Mouse (Mus musculus): Measurements from ENCODE around the gene Cryz. TPM values are rescaled to one million over a fixed set of nuclear protein-coding genes. Genes with fewer than 3 reads are reported as not detected.
A peak's percentile ranks its signal among the peaks of the same experiment; 100 is the strongest.

Cryz gene
- total and polyA plus RNA-seq, 2 experiments from 2014 or later: 10.3 to 15.4 TPM

DNA sequence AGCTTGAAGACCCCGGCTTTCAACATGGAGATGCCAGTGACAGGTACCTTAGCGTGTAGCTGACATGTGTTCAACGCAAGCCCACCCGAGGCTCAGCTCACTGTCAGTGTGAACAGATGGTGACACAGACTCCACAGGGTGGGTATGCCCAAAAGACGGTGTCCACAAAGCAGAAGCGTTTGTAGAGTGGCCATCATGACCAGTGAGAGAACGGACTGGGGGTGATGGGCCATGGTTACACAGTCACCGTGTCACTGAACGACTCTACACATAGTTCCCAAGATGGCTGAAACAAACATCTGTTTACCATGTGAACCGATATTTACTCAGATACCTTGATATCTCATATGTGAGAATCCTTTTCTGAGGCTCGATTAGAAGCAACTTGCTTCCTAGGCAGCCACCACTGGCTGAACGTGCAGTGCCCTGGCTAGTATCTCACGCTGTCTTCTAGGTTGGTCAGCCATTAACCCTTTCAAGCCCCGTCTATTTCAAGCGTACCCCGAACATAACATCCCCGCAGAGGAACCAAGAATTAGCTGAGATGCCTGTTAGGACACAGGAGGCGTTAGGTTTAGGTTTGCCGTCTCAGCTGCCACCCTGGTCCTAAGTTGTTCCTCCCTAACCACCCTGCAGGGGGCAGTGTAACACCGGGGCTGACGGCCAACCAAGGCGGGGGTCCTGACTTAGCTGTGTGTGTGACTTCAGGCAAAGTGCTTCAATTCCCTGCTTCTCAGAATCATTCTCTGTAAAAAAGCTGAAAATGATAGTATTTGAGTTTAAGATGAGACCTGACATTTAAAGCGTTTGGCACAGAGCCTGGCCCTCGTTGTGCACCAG is 56.3 kb downstream of the Cryz start:
- peak; percentile 83 for TF ChIP-seq CTCF (IDR thresholded peaks at IDR 0.05; ENCODE audit: low read depth)
- TF ChIP-seq EP300 (IDR thresholded peaks at IDR 0.05; ENCODE audit: low read depth): no peak
- H3K27me3 ChIP-seq (ENCODE audit: control insufficient read depth, insufficient read depth, low read length): peaks cover 11% of the 10 kb centered on the region; the same call in 1 of the 2 replicates
- H3K36me3 ChIP-seq (replicated peaks; ENCODE audit: control insufficient read depth, insufficient read depth, low read length): no peaks in the 10 kb centered on the region
- H3K4me3 ChIP-seq (ENCODE audit: low read depth, low read length): no peak overlapping the region
- 41% methylated on average over 24 of the region's 24 CpGs for WGBS
- peaks cover 6% of the 10 kb centered on the region; the same call in 1 of the 2 replicates for H3K4me1 ChIP-seq (ENCODE audit: control insufficient read depth, insufficient read depth)
- H3K9ac ChIP-seq (replicated peaks; ENCODE audit: low read depth, low read length): no peak overlapping the region
- H3K9me3 ChIP-seq (replicated peaks; ENCODE audit: control insufficient read depth, low read length): no peaks in the 10 kb centered on the region
- ATAC-seq (ENCODE audit: insufficient read depth, low read depth) (no peak), DNase-seq (ENCODE audit: low spot score) (peak; percentile 49)
- H3K4me2 ChIP-seq (ENCODE audit: low read depth, low read length): no peak overlapping the region
- no peak overlapping the region for H3K27ac ChIP-seq (ENCODE audit: low read depth)

DNA sequence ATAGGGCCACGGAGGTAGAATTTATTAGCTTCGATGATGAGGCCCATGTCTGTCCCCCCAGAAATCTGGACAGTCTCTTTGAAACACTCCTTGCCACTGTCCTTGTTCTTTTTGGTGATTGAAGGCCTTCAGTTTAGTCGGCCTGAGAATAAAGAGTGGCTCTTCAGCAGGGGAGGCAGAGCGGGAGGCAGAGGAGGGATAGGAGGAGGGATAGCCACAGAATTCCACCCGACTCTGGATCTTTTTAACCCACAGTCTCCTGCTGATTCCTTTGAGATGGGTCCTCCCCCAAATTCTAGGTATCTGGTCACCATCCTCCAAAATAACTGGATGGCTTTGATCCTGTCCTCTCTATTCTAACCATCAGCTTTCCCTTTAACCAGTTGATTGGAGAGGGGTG is 56.9 kb downstream of the Cryz start:
- DNase-seq (ENCODE audit: low spot score) (no peak), ATAC-seq (ENCODE audit: insufficient read depth, low read depth) (no peak)
- peaks cover 6% of the 10 kb centered on the region; the same call in 1 of the 2 replicates for H3K4me1 ChIP-seq (ENCODE audit: control insufficient read depth, insufficient read depth)
- H3K9ac ChIP-seq (replicated peaks; ENCODE audit: low read depth, low read length): no peak overlapping the region
- WGBS: 68% methylated on average over 5 of the region's 5 CpGs
- H3K9me3 ChIP-seq (replicated peaks; ENCODE audit: control insufficient read depth, low read length): no peaks in the 10 kb centered on the region
- H3K27me3 ChIP-seq (ENCODE audit: control insufficient read depth, insufficient read depth, low read length): peaks cover 11% of the 10 kb centered on the region; the same call in 1 of the 2 replicates
- no peaks in the 10 kb centered on the region for H3K36me3 ChIP-seq (replicated peaks; ENCODE audit: control insufficient read depth, insufficient read depth, low read length)
- H3K4me3 ChIP-seq (ENCODE audit: low read depth, low read length): no peak overlapping the region
- no peak overlapping the region for H3K4me2 ChIP-seq (ENCODE audit: low read depth, low read length)
- no peak overlapping the region for H3K27ac ChIP-seq (ENCODE audit: low read depth)
- TF ChIP-seq EP300 (IDR thresholded peaks at IDR 0.05; ENCODE audit: low read depth) (no peak), CTCF (IDR thresholded peaks at IDR 0.05; ENCODE audit: low read depth) (no peak)

DNA sequence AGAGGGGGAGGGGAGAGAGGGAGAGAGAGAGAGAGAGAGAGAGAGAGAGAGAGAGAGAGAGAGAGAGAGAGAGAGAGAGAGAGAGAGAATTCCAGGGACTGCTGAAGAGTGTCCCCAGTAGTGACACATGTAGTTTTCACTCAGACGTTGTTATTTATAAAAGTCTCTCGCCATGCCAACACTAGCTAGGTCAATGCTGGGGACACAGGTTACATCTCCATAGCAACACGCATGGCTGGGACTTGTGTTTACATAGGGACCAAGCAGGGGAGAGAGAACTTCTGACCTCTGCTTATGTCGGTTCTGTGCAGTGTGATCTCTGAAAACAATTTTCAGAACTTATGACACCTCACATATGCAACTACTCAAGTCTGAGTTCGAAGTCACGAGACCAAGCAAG is 57.8 kb downstream of the Cryz start:
- TF ChIP-seq CTCF (IDR thresholded peaks at IDR 0.05; ENCODE audit: low read depth) (no peak), EP300 (IDR thresholded peaks at IDR 0.05; ENCODE audit: low read depth) (no peak)
- DNase-seq (ENCODE audit: low spot score): no peak
- Histone ChIP-seq H3K4me3 (ENCODE audit: low read depth, low read length) (no peak overlapping the region), H3K36me3 (replicated peaks; ENCODE audit: control insufficient read depth, insufficient read depth, low read length) (no peaks in the 10 kb centered on the region), H3K27me3 (ENCODE audit: control insufficient read depth, insufficient read depth, low read length) (peaks cover 11% of the 10 kb centered on the region; the same call in 1 of the 2 replicates), H3K4me2 (ENCODE audit: low read depth, low read length) (no peak overlapping the region), H3K9me3 (replicated peaks; ENCODE audit: control insufficient read depth, low read length) (no peaks in the 10 kb centered on the region), H3K4me1 (ENCODE audit: control insufficient read depth, insufficient read depth) (peaks cover 6% of the 10 kb centered on the region; the same call in 1 of the 2 replicates), H3K27ac (ENCODE audit: low read depth) (no peak overlapping the region), H3K9ac (replicated peaks; ENCODE audit: low read depth, low read length) (no peak overlapping the region)
- peak; percentile 62 for ATAC-seq (ENCODE audit: insufficient read depth, low read depth)
- WGBS: 49% methylated on average over 6 of the region's 6 CpGs

DNA sequence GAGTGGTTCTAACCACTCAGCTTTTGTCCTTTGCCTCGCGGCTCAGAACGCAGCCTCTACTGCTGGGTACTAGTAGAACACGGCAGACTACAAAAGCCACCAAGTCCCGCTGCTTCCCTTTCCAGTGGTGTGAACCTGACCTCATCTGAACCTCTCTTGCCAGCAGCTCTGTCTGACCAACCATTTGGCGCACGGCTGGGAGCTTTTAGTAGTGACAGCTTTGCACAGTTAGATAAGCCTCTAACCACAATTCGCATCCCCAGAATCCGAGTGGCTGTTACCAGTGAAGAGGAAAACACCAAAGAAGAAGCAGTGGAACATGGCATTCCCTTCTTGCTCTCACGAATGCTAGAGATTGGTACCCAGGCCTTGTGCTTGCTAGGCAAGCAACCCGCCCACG is 58.4 kb downstream of the Cryz start:
- DNase-seq (ENCODE audit: low spot score): no peak
- no peak overlapping the region for H3K9ac ChIP-seq (replicated peaks; ENCODE audit: low read depth, low read length)
- ATAC-seq (ENCODE audit: insufficient read depth, low read depth): no peak
- H3K36me3 ChIP-seq (replicated peaks; ENCODE audit: control insufficient read depth, insufficient read depth, low read length): no peaks in the 10 kb centered on the region
- 46% methylated on average over 12 of the region's 12 CpGs for WGBS
- no peak overlapping the region for H3K4me2 ChIP-seq (ENCODE audit: low read depth, low read length)
- no peak for TF ChIP-seq EP300 (IDR thresholded peaks at IDR 0.05; ENCODE audit: low read depth)
- no peak for TF ChIP-seq CTCF (IDR thresholded peaks at IDR 0.05; ENCODE audit: low read depth)
- no peak overlapping the region for H3K27ac ChIP-seq (ENCODE audit: low read depth)
- peaks cover 6% of the 10 kb centered on the region; the same call in 1 of the 2 replicates for H3K4me1 ChIP-seq (ENCODE audit: control insufficient read depth, insufficient read depth)
- no peak overlapping the region for H3K4me3 ChIP-seq (ENCODE audit: low read depth, low read length)
- peaks cover 11% of the 10 kb centered on the region; the same call in 1 of the 2 replicates for H3K27me3 ChIP-seq (ENCODE audit: control insufficient read depth, insufficient read depth, low read length)
- no peaks in the 10 kb centered on the region for H3K9me3 ChIP-seq (replicated peaks; ENCODE audit: control insufficient read depth, low read length)

DNA sequence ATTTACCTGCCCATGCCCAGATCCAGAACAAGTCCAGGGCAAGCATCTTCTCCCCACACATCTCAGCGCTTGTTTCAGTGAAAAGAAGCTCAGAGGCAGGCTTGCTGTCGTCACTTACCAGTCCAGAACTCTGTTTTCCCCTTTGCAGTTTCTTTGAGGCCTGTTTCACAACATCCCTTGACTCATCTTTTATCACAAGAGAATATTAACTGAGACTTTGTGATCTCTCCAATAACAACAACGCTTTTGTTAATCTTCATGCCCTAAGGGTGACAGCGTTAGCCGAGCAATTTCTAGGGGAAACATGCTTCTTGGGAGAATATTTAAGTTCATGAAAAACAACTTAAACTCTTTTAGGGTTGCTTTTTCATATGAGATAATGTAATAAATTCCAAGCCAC is 59.2 kb downstream of the Cryz start:
- WGBS: 80% methylated on average over 5 of the region's 5 CpGs
- H3K9me3 ChIP-seq (replicated peaks; ENCODE audit: control insufficient read depth, low read length): no peaks in the 10 kb centered on the region
- no peaks in the 10 kb centered on the region for H3K36me3 ChIP-seq (replicated peaks; ENCODE audit: control insufficient read depth, insufficient read depth, low read length)
- no peak overlapping the region for H3K27ac ChIP-seq (ENCODE audit: low read depth)
- TF ChIP-seq EP300 (IDR thresholded peaks at IDR 0.05; ENCODE audit: low read depth): no peak
- TF ChIP-seq CTCF (IDR thresholded peaks at IDR 0.05; ENCODE audit: low read depth): no peak
- ATAC-seq (ENCODE audit: insufficient read depth, low read depth) (no peak), DNase-seq (ENCODE audit: low spot score) (no peak)
- H3K4me1 ChIP-seq (ENCODE audit: control insufficient read depth, insufficient read depth): peaks cover 6% of the 10 kb centered on the region; the same call in 1 of the 2 replicates
- H3K4me3 ChIP-seq (ENCODE audit: low read depth, low read length): no peak overlapping the region
- H3K9ac ChIP-seq (replicated peaks; ENCODE audit: low read depth, low read length): no peak overlapping the region
- peaks cover 11% of the 10 kb centered on the region; the same call in 1 of the 2 replicates for H3K27me3 ChIP-seq (ENCODE audit: control insufficient read depth, insufficient read depth, low read length)
- no peak overlapping the region for H3K4me2 ChIP-seq (ENCODE audit: low read depth, low read length)

Data from heart, postnatal 0 days (tissue).